Mouse (Mus musculus) cerebellum, adult 8-10 months (tissue): ENCODE results near the gene Arf3.
A peak's percentile ranks its signal among the peaks of the same experiment; 100 is the strongest.
"Not testable (repeated sequence)": the region's sequence is repeated elsewhere in the genome, so short reads cannot be mapped to it uniquely, and the experiment has no call there.

Source experiments
- DNase-seq: peaks from one replicate; pipeline ENCODE4 v3.0.0; 2022

Arf3 gene

DNA sequence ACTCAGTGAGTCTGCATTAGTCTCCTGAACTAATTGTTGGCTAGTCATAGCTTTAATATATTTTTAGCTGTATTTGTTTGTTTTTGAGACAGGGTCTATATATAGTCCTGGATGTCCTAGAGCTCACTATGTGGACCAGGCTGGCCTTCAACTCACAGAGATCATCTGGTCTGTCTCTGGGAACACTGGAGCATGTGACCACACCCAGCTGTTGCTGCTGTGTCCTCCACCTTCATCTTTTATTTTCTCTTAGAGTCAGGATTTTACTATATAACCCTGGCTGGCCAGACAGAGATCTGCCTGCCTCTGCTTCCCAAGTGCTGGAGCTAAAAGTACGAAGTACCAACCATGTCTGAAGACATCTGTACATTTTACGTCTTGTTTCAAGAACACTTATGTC, 13.9 kb downstream of the Arf3 start:
- no peak for DNase-seq

DNA sequence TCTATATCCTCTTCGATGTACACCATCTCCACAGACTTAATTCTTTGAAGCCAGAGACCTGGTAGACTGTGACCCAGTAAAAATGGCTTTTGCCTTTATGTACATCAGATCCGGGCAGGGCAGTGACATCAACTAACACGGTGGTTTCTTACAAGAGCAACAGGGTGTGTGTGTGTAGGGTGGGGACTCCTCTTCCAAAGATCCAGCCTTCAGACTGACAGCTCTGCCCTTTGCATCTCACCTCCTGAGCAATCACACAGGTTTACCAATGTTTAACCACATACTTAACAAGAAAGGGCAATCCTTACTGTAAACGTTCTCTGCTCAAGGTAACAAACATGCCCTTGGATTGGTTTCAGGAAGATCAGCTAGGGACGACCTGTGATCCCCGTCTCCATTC, 15.7 kb downstream of the Arf3 start:
- DNase-seq, result no peak

DNA sequence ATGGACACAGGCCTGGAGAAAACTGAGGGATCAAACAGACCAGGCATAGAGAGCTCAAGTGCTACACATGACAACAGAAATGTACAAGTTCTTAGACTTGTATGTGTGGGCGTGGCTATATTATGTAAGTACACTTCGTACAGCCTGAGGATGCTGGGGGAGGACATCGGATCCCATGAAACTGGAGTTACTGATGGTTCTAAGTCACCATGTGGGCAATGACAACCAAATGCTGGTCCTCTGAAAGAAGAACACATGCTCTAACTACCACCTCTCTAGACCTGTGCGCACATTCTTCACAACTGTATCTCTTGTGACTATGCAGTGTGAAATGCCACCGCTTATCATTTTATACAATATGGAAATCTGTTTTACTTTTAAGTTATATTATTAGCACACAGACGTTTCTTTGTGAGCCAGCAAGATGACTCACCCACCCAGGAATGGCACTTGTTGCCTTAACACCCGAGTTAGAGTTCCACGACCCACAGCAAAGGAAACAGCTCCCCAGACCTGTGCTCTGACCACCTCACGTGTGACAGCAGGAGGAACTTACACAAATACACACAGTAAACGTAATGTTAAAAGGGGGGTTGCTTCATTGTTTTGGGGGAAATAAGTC, 16.6 kb downstream of the Arf3 start:
- no peak for DNase-seq

DNA sequence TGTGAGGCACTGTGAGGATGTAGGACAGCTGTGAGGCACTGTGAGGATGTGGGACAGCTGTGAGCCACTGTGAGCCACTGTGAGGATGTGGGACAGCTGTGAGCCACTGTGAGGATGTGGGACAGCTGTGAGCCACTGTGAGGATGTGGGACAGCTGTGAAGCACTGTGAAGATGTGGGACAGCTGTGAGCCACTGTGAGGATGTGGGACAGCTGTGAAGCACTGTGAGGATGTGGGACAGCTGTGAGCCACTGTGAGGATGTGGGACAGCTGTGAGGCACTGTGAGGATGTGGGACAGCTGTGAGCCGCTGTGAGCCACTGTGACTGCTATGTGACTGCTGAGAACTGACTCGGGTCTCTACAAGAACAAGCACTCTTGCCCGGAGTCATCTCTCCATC, 19.2 kb downstream of the Arf3 start:
- DNase-seq, result not testable (repeated sequence)

DNA sequence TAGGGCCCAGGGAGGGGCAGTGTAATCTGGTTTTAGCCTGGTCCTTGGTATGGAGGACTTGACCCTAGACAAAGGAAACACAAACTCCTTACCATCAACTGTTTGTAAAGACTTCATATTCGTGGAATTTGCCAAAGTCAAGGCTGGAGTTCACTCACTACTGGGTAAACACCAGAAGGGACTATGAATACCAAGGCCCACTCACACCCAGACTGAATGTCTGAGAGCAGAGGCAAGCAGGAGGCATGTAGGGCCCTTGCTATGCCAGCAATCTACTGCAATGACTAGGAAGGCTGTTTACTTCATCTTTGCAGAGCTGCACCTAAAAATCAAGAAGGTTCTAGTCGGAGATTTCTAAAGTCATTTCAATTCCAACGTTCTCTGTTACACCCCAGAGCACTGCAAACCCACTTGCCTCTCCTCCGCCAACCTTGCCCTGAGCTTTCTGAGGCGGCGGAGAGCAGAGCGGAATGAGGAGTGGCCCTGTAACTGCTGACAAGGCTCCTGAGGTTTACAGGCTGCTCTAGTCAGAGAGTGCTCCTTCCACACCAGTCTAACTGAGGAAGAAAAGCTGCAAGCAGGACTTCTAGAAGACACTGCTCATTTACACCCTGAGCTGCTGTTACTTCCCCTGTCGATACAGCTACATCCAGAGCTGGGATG, 20.1 kb downstream of the Arf3 start:
- DNase-seq, result no peak

DNA sequence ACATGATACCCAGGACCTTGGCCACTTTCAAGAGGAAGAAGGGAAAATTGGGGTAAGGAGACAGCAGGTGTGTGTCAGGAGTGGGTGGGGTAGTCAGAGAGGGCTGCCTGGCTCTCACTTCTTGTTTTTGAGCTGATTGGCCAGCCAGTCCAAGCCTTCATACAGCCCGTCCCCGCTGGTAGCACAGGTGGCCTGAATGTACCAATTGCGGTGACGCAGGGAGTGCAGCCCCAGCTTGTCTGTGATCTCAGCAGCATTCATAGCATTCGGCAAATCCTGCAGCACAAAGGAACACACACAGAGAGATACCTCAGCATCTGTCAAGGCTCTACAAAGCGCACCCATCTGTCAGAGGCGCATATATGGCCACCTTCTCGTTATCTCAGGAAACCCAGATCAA, 22.8 kb downstream of the Arf3 start:
- no peak for DNase-seq

DNA sequence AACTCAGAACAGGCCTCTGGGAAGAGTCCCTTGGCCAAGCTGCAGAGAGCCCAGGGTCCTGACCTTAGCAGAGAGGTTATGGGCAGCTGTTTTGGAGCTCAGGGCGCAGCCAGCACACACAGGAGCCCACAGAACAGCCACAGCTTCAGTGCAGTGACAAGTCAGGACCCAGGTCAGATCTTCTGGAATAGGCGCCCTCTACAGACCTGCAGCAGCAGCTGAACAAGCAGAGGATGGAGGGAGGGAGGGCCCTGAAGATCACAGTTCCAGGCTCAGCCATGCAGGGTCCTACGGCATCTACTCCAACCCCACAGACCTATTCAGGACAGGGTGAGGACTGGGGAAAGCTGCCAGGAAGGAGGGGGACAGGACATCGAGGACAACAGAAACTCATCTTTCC, 24.2 kb downstream of the Arf3 start:
- DNase-seq, result no peak

DNA sequence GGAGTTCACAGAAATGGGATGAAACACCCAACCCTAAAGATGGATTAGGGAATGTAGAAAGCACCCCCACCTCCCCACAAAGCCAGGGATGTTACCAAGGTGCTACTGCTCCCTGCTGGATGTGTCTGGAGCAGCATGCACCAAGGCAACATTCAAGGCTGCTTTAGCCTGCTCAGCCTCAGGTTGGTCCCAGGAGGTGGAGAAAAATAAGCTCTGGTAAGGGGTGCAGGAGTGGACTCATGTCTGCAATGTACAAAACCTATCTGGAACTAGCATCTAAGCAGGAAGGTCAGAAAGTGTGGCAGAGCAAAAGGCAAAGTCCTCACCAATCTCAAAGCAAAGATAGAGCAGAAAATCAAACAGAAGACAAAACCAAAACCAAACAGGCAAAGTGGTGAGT, 25.1 kb downstream of the Arf3 start:
- no peak for DNase-seq

DNA sequence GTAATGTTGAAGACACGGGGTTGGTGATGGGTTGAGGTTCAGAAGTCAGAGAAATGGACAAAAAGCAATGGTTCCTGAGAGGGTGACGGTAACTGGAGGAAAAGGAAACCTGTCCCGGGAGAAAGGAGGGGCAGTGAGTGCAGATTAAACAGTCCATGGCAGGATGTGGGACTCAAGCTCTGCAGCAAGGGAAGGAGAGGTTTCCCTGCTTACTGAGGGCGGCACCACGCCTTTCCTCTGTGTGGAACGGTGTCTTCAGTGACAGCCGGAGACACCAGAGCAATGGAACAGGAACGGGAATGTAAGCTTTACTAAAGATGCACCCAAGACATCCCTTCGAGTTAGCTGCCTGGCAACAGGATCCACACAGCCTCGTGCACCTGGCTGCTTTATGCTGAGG, 26.5 kb downstream of the Arf3 start:
- no peak for DNase-seq

DNA sequence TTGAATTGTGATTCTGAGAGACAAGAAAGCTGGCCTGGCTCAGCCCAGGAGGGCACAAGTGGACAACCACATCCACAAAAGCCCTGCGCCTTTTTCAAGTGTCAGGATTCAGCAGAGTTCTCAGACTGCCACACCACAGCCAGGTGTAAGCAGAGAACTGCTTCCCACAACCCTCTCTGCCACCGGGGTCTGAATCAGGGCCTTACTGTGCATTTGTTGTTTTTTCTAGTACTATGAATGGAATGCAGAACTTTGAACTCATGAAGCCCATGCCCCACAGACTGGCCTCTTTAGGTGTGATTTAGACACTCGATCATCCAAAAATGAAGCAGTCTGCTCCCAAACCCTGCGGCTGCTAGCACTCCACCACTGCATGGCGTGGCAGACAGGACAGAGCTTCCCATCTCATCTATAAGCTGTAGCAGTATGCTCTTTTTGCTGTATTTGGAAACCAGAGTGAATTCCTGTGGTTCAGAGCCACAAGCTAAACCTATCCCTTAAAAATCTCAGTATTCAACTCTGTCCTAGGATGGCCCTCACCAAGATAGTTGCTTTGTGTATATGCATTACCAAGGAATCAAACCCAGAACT, 28.9 kb downstream of the Arf3 start:
- DNase-seq, result no peak

DNA sequence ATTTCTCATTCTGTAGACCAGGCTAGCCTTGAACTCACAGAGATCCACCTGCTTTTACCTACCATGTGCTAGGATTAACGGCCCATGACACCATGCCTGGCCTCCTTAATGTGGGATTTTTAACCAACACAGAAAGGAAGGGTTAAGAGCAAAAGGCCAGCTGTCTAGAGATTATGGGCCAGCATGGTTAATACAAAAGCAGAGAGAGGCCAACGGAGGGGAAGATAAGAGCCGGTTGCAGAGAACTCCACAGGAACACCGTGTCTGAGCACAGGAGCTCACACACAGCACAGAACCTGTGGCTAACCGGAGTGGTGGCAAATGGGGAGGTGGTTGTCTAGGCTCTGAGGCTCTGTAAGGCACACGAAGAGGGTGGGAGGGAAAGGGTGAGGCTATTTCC, 29.6 kb downstream of the Arf3 start:
- DNase-seq, result no peak

DNA sequence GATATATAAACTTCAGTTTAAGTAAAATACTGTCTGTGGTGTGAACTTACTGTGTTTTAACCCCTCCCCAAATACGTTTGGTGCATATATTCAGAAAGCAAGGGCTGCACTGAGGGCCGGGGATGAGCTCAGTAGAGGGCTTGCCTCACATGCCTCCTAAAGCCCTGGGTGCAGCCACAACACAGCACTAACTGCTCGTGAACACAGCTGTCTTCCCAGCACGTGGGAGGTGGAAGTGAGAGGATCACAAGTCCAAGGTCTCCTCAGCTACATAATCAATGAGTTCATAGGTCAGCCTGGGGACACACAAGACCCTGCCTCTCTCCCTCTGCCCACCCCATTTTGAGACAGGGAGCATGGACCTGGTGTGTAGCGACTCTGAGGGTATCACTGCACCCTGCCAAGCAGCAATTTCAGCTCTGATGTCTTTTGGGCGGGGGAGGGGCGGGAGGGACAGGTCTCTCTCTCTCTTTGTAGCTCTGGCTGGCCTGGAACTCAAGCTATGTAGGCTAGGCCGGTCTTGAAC, 30.9 kb downstream of the Arf3 start:
- DNase-seq, result no peak

DNA sequence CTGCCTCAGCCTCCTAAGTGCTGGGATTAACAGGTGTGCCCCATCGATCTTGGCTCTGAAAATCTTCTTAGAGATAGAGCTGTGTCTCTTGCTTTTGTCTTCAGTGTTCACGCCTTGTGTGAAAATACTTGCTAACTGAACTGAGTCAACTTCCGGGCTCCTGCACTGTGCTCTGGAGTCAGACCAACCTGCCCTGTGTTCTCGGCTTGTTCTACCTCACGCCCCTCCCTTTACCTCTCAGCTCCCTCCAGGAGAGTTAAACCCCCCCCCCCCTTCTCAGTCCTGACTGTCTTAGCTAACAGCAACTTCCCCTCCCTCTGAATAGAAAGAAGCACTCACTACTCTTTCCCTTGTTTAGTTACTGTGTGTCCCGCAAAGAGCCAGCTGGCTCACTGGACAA, 32.2 kb downstream of the Arf3 start:
- no peak for DNase-seq

DNA sequence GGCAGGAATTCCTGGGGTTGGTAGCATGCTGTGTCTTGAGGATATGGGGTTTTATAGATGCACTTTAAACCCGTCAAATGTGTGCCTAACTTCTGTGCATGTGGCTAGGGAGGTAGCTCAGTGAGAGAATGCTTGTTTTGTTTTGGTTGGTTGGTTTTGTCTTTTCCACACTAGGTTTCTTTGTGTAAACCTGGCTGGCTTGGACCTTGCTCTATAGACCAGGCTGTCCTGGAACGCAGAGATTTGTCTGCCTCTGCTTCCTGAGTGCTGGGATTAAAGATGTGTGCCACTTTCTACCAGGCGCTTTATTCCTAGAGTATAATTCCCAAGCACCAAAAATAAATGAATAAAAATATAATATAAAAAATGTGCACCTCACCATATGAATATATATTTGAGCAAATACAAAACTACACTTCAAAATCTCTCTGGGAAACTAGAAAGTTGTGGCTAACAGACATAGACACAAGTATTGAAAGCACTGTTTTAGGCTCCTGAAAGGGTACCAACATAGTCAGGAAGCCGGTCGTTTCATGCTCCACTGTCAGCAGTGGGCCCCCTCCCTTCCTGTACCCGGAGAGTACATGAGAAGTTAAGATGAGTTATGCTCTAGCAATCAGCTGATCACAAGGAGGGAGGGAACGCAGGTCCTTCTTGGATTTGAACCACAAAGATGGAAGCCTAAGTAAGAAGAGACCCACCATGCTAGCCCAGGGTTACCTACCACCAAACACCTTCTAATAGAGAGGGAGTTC, 33.0 kb downstream of the Arf3 start:
- DNase-seq, result no peak

DNA sequence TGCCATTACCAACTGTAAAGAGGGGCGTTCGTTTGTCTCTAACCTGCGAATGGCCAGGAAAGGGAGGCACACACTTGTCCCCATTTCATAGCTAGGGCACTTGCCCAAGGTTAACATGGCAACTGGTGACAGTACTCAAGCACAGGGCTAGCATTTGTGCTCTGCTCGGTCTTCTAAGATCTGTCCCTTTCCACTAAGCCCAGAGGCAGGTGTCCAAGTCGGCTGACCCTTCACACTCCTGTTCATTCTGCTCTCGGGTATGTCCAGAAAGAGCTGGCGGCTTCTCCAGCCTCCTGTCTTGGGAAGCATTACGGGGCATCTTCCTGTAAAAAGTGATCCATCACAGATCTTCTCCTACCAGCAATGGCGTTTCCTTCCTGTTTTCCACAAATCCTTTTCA, 34.6 kb downstream of the Arf3 start:
- no peak for DNase-seq

DNA sequence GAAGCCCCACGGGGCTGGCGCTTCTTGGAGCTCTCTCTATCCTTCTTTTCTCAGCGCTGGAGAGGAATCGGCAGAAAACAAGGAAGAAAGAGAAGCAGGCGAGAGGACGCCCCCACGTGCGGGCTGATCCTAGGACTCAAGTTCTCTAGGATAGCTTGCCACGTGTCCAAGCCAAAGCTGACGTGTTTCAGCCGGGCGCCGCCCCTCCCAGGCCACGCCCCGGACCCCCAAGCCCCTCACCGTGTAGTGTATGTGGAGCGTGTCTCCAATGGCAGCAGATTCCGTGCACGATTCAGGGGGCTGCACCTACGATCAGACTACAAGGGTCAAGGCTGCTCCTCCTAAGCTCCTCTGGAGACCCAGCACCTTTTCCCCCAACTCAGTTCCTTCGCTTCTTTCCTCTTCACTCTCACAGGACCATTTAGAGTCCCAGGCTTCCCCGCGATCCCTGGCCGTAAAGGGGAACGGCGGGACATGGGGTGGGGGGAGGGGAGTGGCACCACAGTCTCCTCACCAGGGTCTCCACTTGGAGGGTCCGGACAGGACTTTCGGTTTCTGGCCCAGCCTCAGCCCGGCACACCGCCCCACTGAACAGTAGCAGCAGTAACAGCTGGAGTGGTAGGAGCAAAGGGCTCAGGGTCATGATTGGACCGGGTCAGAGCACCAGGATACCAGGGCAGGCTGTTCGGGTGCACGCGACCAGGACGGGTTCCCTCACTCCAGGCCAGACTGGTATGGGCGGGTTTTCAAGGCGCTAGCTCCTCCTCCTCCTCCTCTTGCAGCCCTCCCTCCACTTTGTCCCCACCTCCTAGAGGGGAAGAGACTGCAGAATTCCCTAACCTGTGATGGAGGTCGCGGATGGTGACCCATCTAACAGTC, 35.3 kb downstream of the Arf3 start, which contains the start of gene Fkbp11:
Gene Fkbp11, minus strand, starts transcription at position 756 of the 879 bp plus-strand sequence.
- DNase-seq, result peak; percentile 21

DNA sequence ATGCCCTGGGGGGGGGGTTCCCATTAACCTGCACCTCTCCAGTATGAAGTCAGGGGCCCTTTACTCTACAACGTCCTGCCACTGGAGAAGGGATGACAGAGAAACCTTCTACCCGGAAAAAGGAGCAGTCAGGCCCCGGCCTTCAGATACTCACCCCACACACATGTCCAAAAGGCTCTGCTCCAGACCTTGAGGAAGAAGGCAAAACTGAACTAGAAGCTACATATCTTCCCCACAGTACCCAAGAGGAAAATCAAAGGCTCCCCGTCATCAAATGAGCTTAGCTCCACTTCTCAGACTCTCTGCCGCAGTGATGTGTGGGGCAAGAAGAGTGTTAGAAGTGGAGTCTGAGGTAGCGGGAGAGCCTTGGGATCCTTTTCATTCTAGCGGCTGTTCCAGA, 36.3 kb downstream of the Arf3 start:
- DNase-seq, result no peak

DNA sequence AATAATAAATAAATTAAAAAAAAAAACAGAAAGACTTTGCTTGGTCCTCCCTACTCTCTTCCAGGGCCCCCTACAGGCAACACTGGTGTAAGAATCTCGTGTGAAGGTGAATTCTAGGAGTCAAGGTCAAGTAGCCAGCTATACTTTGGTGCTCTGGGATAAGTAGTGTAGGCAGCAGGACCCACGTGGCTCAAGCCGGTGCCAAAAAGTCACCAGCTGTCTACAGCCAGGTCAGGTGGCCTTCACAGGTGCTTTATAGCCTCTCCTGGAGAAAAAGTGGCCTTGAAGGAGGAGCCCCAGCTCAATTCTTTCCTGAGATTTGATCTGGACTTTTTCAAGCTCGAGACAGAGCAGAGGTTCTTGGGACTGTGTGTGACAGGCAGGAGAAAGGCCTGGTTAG, 36.9 kb downstream of the Arf3 start:
- DNase-seq, result no peak

DNA sequence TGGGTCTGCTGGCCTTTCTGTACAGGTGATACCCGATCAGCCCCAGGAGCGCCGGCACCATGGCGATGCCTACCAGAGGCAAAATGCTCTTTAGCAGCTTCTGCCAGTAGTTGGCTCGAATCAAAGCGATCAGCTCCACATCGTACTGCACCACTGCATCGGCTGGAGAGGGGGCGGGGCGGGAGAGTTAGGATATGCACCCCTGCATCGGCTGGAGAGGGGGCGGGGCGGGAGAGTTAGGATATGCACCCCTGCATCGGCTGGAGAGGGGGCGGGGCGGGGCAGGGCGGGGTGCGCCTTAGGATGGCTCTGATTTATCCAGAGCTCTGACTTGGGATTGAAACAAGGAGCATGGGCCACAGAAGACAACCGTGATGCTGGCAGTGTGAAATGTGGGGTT, 38.6 kb downstream of the Arf3 start:
- no peak for DNase-seq

DNA sequence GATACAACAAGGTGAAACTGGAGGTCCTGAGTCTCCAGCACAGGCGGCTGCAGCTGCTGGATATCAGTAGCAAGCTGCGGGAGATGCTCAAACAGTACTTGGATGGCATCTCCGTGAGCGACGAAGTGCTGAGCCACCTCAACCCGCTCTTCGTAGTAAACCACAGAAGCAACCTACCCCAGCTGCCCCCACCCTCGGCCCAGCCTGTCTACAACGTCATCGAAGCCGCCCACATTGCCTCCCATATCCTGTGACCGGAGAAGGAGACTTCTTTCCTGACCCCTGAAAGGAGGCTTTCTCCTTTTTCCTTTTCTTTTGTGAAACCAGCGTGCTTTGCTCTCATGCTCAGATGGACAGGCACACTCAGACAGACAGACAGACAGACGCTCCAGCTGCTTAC, 40.2 kb downstream of the Arf3 start:
- no peak for DNase-seq

DNA sequence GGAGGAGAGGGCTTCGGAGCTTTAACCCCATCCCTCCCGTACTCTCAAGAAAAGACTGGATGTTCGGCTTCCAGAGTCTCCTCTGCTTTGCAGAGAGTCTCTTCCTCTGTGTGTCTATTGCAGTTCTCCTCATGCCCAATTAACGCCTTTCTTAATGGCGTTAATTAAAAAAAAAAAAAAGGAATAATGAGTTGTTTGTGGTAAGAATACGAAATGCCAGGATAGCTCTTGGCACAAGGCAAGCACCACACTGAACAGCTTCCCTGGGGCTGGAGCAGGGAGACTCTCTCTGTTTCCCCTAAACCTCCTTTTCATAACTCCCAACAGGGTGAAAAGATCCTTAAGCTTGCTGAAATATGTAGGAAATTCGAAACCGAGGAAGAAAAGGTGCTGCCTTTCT, 40.8 kb downstream of the Arf3 start:
- DNase-seq, result no peak

DNA sequence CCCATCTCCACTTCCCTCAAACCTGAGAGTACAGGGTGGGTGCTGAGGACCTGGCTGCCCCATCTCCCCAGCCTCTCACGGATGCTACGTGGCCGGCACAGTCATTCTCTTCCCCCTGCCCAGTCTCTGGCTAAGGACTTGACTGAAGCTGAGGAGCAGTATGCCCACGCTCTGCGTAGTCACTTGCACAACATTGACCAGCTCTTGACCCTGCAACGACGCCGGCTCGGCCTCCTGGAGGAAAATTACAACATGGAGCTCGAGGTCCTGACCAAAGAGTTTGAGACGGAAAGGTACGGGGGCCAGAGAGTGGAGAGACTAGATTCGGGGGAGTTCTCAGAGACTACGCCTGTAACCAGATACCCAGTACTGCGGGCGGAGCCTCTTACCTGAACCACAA, 45.7 kb downstream of the Arf3 start:
- DNase-seq, result no peak

DNA sequence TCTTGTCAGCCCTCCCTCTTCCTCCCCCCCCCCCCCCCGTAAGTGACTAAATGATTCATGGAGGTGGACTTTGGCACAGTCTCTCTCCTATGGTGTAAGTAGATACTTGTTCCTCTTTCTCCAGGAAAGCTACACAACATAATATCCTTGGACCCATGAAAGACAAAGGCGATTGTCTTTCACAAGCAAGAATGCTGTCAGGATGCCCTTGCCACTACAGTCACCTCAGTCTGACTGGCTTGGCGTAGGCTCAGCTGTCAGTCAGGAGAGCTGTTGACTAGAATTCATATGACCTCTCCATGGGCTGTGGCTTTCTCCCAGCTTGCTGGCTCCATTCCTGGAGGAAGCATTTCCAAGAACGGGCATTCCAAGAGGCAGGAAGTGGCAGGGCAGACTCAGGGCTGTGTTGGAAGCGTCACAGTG, 48.8 kb downstream of the Arf3 start:
- DNase-seq, result no peak
